Mouse (Mus musculus) liver, adult 2 months (tissue): ENCODE measurements around the gene Mettl24. TPM values are rescaled to one million over a fixed set of nuclear protein-coding genes. Genes with fewer than 3 reads are reported as not detected.

Experiments
- DNase-seq: peaks from one replicate; pipeline ENCODE4 v3.0.0-alpha.2; 2011; ENCODE audit warnings: low read depth, low spot score; ENCODE audit errors: extremely low read depth
- H3K27ac ChIP-seq: fragments of 200-500 bp; replicated peaks from 2 replicates; pipeline ENCODE4 v1.5.1; 2012; ENCODE audit warnings: low read depth, mild to moderate bottlenecking, control low read depth, inconsistent platforms, low read length; ENCODE audit not compliant: insufficient read depth
- H3K27me3 ChIP-seq: fragments of 200-500 bp; 2 replicates; pipeline ENCODE4 v1.6.1; 2012; ENCODE audit warnings: mild to moderate bottlenecking, moderate library complexity, low read length, inconsistent platforms; ENCODE audit not compliant: control insufficient read depth, insufficient read depth
- H3K36me3 ChIP-seq: fragments of 200-500 bp; 2 replicates; pipeline ENCODE4 v1.6.1; 2012; ENCODE audit warnings: low read length, inconsistent platforms; ENCODE audit not compliant: control insufficient read depth, insufficient read depth
- H3K4me1 ChIP-seq: fragments of 200-500 bp; 2 replicates; pipeline ENCODE4 v1.6.1; 2011; ENCODE audit warnings: low read length; ENCODE audit not compliant: control insufficient read depth, insufficient read depth
- H3K4me3 ChIP-seq: fragments of 200-500 bp; 2 replicates; pipeline ENCODE4 v1.5.1; 2011; ENCODE audit warnings: low read depth, mild to moderate bottlenecking, control low read depth, low read length, moderate library complexity; ENCODE audit not compliant: insufficient read depth
- H3K79me2 ChIP-seq: fragments of 200-500 bp; 2 replicates; pipeline ENCODE4 v1.6.1; 2012; ENCODE audit warnings: inconsistent platforms, mild to moderate bottlenecking, low read length, moderate library complexity; ENCODE audit not compliant: control insufficient read depth, insufficient read depth
- H3K9ac ChIP-seq: fragments of 200-500 bp; 2 replicates; pipeline ENCODE4 v1.6.1; 2012; ENCODE audit warnings: low read depth, mild to moderate bottlenecking, control low read depth, inconsistent platforms, low read length
- CTCF ChIP-seq: fragments of 200-500 bp; IDR thresholded peaks from 2 replicates; pipeline ENCODE4 v1.5.1; 2011; ENCODE audit warnings: low read depth, low read length, control low read depth
- POLR2A ChIP-seq: fragments of 200-500 bp; IDR thresholded peaks from 2 replicates; pipeline ENCODE4 v1.6.1; 2011; ENCODE audit warnings: low read length, control low read depth; ENCODE audit not compliant: insufficient read depth; ENCODE audit errors: extremely low read depth
- WGBS: fragments of 180-500 bp; shearing (Covaris S2); methylation state at CpG from one replicate; pipeline ENCODE4 v1.1.7; 2018; 5-methylcytosine and 5-hydroxymethylcytosine counted together
- polyA plus RNA-seq: library from polyadenylated mRNA; depleted of rRNA; stranded (reverse); fragments of >200 nt; gene quantifications from 2 replicates; pipeline ENCODE4 v1.2.3, GENCODE M21; 2012; rRNA removed
- total RNA-seq: library from RNA; depleted of rRNA; stranded (reverse); fragments of >200 nt; gene quantifications from 2 replicates; pipeline ENCODE4 v1.2.3, GENCODE M21; 2014; rRNA removed

Mettl24 gene
- total RNA-seq (0.07 TPM in 1 of 2 replicates, not detected in the other), polyA plus RNA-seq (0.09 TPM in 1 of 2 replicates, not detected in the other)

DNA sequence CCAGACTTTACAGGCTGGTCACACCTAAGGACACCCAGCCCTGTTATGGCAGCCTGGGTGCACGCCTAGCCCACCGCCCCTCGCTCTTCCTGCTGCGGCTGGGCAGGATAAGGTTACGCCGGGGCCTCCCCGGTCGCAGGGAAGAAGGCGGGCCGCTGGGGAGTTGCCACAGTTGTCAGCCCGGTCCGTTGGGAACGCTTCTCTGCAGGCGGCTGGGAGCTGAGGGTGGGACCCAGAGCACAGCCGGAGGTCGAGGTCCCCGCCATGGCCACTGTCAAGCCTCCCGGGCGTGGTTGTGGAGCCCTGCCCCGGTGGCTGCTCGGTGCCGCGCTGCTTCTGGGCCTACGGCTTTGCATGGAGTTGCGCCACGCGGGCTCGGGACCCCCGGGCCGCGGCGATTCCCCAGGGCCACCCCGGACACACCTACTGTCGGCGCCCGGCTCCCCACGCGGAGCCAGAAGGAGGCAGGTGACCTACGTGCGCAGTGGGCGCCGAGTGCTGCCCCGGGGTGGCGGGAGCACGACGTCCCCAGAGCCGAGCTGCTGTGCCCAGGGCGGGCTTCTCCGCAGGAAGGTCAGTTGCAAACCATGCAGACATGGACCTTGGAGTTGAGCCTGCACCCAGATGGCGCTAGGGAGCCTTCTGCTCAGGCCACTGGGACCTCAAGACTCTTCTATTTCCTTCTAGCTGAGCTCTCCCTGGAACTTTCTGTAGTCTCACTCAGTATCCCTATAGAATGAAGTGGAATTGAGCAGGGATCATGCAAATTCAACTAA lies at the start of gene Mettl24:
Gene Mettl24, plus strand, starts transcription at position 191 of the 776 bp plus-strand sequence.
- no peaks in the 10 kb centered on the region for H3K36me3 ChIP-seq
- peak; percentile 45 for DNase-seq
- TF ChIP-seq POLR2A (no peak), CTCF (peak; percentile 73)
- peaks cover 8% of the 10 kb centered on the region; the same call in 1 of the 2 replicates for H3K27me3 ChIP-seq
- H3K4me3 ChIP-seq, result peak within 1 kb of the TSS; percentile 39; the same call in 1 of the 2 replicates
- H3K9ac ChIP-seq, result peak within 1 kb of the TSS; percentile 44
- H3K79me2 ChIP-seq, result no peaks in the 10 kb centered on the region
- 3% methylated on average over 50 of the region's 50 CpGs for WGBS
- no peak within 1 kb of the TSS for H3K27ac ChIP-seq
- no peaks in the 10 kb centered on the region for H3K4me1 ChIP-seq

DNA sequence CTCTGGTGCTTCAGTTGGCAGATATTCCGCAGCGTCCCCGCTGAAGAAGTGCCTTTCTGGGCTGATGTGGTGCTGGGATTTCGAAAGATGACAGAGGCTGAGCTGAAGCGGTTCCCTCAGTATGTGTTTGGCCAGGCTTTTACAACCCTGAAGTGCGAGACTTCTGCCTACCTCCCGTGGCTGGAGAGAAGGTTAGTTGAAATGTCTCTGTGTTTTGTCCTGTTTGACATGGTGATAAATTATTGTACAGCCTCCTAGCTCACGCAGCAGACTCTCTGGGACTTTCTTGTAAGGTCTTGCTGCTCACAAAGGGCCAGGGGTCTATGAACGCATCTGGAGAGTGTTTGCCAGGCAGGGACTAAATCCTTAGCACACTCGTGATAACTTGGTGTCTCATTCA lies 45.8 kb upstream of the Mettl24 start:
- TF ChIP-seq CTCF, result no peak
- TF ChIP-seq POLR2A, result no peak
- H3K9ac ChIP-seq, result no peak overlapping the region
- no peak overlapping the region for H3K27ac ChIP-seq
- peaks cover 17% of the 10 kb centered on the region for H3K36me3 ChIP-seq
- no peaks in the 10 kb centered on the region for H3K79me2 ChIP-seq
- H3K4me1 ChIP-seq, result no peaks in the 10 kb centered on the region
- no peaks in the 10 kb centered on the region for H3K27me3 ChIP-seq
- no peak for DNase-seq
- 72% methylated on average over 10 of the region's 10 CpGs for WGBS
- H3K4me3 ChIP-seq, result no peak overlapping the region

GRCm38 (mm10) chr10:40638276-40638675 lies 44.8 kb upstream of the Mettl24 start:
- WGBS, result 89% methylated on average over 7 of the region's 7 CpGs
- Histone ChIP-seq H3K27ac (no peak overlapping the region), H3K36me3 (peaks cover 12% of the 10 kb centered on the region), H3K4me3 (no peak overlapping the region), H3K9ac (no peak overlapping the region), H3K27me3 (no peaks in the 10 kb centered on the region), H3K4me1 (no peaks in the 10 kb centered on the region), H3K79me2 (no peaks in the 10 kb centered on the region)
- DNase-seq, result no peak
- TF ChIP-seq CTCF (no peak), POLR2A (no peak)

DNA sequence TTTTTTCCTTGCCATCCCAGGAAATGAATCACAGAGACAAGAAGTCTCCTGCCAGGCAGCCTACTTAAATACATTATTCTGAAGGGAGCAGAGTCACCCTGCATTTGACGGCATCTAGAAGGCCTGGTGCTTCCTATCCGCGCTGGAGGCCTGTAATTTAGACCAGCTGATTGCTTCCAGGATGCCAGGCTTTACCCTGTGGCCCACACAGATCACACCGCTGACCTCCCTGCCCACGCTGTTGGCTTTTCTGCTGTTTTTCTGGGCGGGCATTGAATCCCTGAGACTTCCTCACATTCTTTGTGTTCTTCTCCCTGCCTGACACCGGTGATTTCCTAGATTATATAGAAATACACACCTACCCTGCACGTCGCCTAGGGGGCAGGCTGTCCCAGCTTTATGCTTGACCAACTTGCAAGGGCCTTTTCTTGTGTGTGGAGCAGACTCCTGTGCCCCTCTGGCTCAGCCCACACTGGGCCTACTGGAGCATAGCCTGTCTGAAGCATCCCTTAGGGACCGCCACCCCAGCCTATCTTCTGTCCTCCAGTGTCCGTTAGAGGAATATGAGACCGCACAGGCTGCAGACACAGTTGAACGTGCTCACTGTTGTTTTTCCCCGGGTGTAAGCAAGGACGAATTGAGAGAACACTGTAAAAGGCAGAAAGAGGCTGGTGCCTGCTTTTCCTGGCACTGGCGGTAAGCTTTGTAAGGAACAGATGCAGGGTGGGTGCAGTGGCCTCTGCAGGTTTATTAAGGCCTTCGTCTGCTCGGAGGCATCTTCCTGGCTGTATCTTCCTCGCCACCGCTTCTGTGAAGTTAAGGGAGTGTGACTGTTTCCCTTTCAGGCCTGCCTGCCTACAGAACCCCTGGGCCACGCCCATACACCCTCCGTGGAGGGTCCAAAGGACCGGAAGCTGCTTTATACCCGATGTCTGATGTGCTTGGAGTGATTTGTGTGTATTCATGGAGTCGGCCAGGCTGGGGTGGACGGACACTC lies 44.0 kb upstream of the Mettl24 start:
- Histone ChIP-seq H3K4me1 (no peaks in the 10 kb centered on the region), H3K79me2 (no peaks in the 10 kb centered on the region), H3K27me3 (no peaks in the 10 kb centered on the region), H3K9ac (no peak overlapping the region), H3K4me3 (no peak overlapping the region), H3K27ac (no peak overlapping the region), H3K36me3 (peaks cover 10% of the 10 kb centered on the region)
- no peak for DNase-seq
- WGBS, result 83% methylated on average over 26 of the region's 26 CpGs
- TF ChIP-seq CTCF (no peak), POLR2A (no peak)

GRCm38 (mm10) chr10:40640406-40640805 lies 42.7 kb upstream of the Mettl24 start:
- Histone ChIP-seq H3K79me2 (no peaks in the 10 kb centered on the region), H3K27me3 (no peaks in the 10 kb centered on the region), H3K27ac (no peak overlapping the region), H3K9ac (no peak overlapping the region), H3K4me1 (no peaks in the 10 kb centered on the region), H3K36me3 (peaks cover 10% of the 10 kb centered on the region), H3K4me3 (no peak overlapping the region)
- WGBS, result 96% methylated on average over 4 of the region's 4 CpGs
- no peak for DNase-seq
- TF ChIP-seq CTCF (no peak), POLR2A (no peak)
